Mouse (Mus musculus) retina, postnatal 1 day (tissue): Measurements from ENCODE around the gene Fam222b.
"Not testable (repeated sequence)": the region's sequence is repeated elsewhere in the genome, so short reads cannot be mapped to it uniquely, and the experiment has no call there.

ENCODE experiments used
- DNase-seq: peaks from one replicate; pipeline ENCODE4 v3.0.0-alpha.2; 2012

Fam222b gene

GRCm38 (mm10) chr11:78094504-78095143, at the start of gene Fam222b:
Gene Fam222b, plus strand, starts transcription at chr11:78094660.
- DNase-seq = peak; percentile 95

- no peak for DNase-seq
Measured at GRCm38 (mm10) chr11:78044758-78045251, 49.7 kb upstream of the Fam222b start.

- DNase-seq = not testable (repeated sequence)
Measured at GRCm38 (mm10) chr11:78048637-78049036, 45.8 kb upstream of the Fam222b start.

GRCm38 (mm10) chr11:78053078-78053477, 41.4 kb upstream of the Fam222b start:
- DNase-seq = no peak

GRCm38 (mm10) chr11:78056946-78057345, 37.5 kb upstream of the Fam222b start:
- no peak for DNase-seq

- DNase-seq = peak; percentile 77
Measured at GRCm38 (mm10) chr11:78059833-78060757, 34.4 kb upstream of the Fam222b start.

- no peak for DNase-seq
Measured at GRCm38 (mm10) chr11:78062563-78062962, 31.9 kb upstream of the Fam222b start.

GRCm38 (mm10) chr11:78065906-78066305, 28.6 kb upstream of the Fam222b start:
- no peak for DNase-seq

- DNase-seq = no peak
Measured at GRCm38 (mm10) chr11:78066641-78067040, 27.8 kb upstream of the Fam222b start.

- no peak for DNase-seq
Measured at GRCm38 (mm10) chr11:78067566-78067965, 26.9 kb upstream of the Fam222b start.

- DNase-seq = no peak
Measured at GRCm38 (mm10) chr11:78069130-78069529, 25.3 kb upstream of the Fam222b start.

- DNase-seq = no peak
Measured at GRCm38 (mm10) chr11:78069646-78070045, 24.8 kb upstream of the Fam222b start.

GRCm38 (mm10) chr11:78071938-78072337, 22.5 kb upstream of the Fam222b start:
- DNase-seq = no peak

- DNase-seq = no peak
Measured at GRCm38 (mm10) chr11:78072425-78073130, 21.9 kb upstream of the Fam222b start.

GRCm38 (mm10) chr11:78073577-78074276, 20.7 kb upstream of the Fam222b start:
- no peak for DNase-seq

- DNase-seq = no peak
Measured at GRCm38 (mm10) chr11:78074277-78074652, 20.2 kb upstream of the Fam222b start.

GRCm38 (mm10) chr11:78074666-78075065, 19.8 kb upstream of the Fam222b start:
- DNase-seq = no peak

GRCm38 (mm10) chr11:78079961-78080921, 14.2 kb upstream of the Fam222b start, which contains the start of gene Eral1:
Gene Eral1, minus strand, starts transcription at chr11:78080383.
- DNase-seq = peak; percentile 94

- no peak for DNase-seq
Measured at GRCm38 (mm10) chr11:78083595-78083994, 10.9 kb upstream of the Fam222b start.

GRCm38 (mm10) chr11:78086925-78087479, 7.5 kb upstream of the Fam222b start:
- DNase-seq = no peak

- DNase-seq = no peak
Measured at GRCm38 (mm10) chr11:78087756-78088281, 6.6 kb upstream of the Fam222b start.
